Mouse (Mus musculus): ENCODE data around the gene Hmg20a. TPM values are rescaled to one million over a fixed set of nuclear protein-coding genes. Genes with fewer than 3 reads are reported as not detected.

The Hmg20a gene
- total and polyA plus RNA-seq, 3 experiments: 8.5 to 14.5 (median 13.6) TPM

- no peak overlapping the region for H3K4me3 ChIP-seq (replicated peaks in 1 of 3; ENCODE audit: low read depth in 2 of 3, low read length in 2 of 3, poor library complexity in 1 of 3)
- H3K79me2 ChIP-seq (replicated peaks; ENCODE audit: control insufficient read depth, extremely low read depth, insufficient read depth, poor library complexity, severe bottlenecking): no peaks in the 10 kb centered on the region
- no peak for DNase-seq (ENCODE audit: extremely low read depth)
- H3K27me3 ChIP-seq (replicated peaks): no peaks in the 10 kb centered on the region
- TF ChIP-seq NELFE (IDR thresholded peaks at IDR 0.05; ENCODE audit: low read depth, low read length) (no peak), MAX (IDR thresholded peaks at IDR 0.05; ENCODE audit: low read length) (no peak), POLR2A (IDR thresholded peaks at IDR 0.05; ENCODE audit: low read depth, low read length) (no peak), MXI1 (IDR thresholded peaks at IDR 0.05; ENCODE audit: low read depth, low read length) (no peak), ETS1 (conservative IDR thresholded peaks at IDR 0.05; ENCODE audit: low read depth, low read length) (no peak), BHLHE40 (IDR thresholded peaks at IDR 0.05; ENCODE audit: low read depth, low read length) (no peak), ZMIZ1 (IDR thresholded peaks at IDR 0.05; ENCODE audit: low read depth, low read length) (no peak), IRF4 (IDR thresholded peaks at IDR 0.05; ENCODE audit: low read depth, low read length) (no peak), PAX5 (IDR thresholded peaks at IDR 0.05; ENCODE audit: low read length) (no peak), MAFK (IDR thresholded peaks at IDR 0.05; ENCODE audit: insufficient replicate concordance, low read length) (no peak), POLR2AphosphoS2 (IDR thresholded peaks at IDR 0.05; ENCODE audit: low read depth, low read length) (no peak)
- no peak overlapping the region for H3K4me2 ChIP-seq (ENCODE audit: insufficient read depth, low read depth, poor library complexity, severe bottlenecking)
- peaks cover 9 to 47% of the 10 kb centered on the region in 2 experiments for H3K36me3 ChIP-seq (replicated peaks in 1 of 2; ENCODE audit: control insufficient read depth in 1 of 2, insufficient read depth in 1 of 2, low read length in 1 of 2)
- in situ Hi-C loops (cut with MboI; ENCODE audit: low pct_ligation_motif_present, low pct_unique_long_range_greater_than_20kb, low sequenced_read_pairs): no loop called here
- dilution Hi-C loops (cut with MboI; ENCODE audit: extremely low pct_ligation_motif_present, extremely low pct_unique_long_range_greater_than_20kb, low sequenced_read_pairs): no loop called here
- H3K9ac ChIP-seq (ENCODE audit: insufficient read depth, low read depth): no peak overlapping the region
- no peak overlapping the region for H3K27ac ChIP-seq (ENCODE audit: insufficient read depth, low read depth)
- H3K4me1 ChIP-seq (ENCODE audit: control insufficient read depth in 1 of 2, insufficient read depth in 2 of 2): no peaks in the 10 kb centered on the region
- no peaks in the 10 kb centered on the region for H3K9me3 ChIP-seq (replicated peaks; ENCODE audit: low read length)
Observed at GRCm38 (mm10) chr9:56469656-56470055, 51.2 kb downstream of the Hmg20a start.

- Histone ChIP-seq H3K79me2 (replicated peaks; ENCODE audit: control insufficient read depth, extremely low read depth, insufficient read depth, poor library complexity, severe bottlenecking) (no peaks in the 10 kb centered on the region), H3K27me3 (replicated peaks) (no peaks in the 10 kb centered on the region), H3K4me3 (replicated peaks in 1 of 3; ENCODE audit: low read depth in 2 of 3, low read length in 2 of 3, poor library complexity in 1 of 3) (no peak overlapping the region), H3K27ac (ENCODE audit: insufficient read depth, low read depth) (no peak overlapping the region), H3K4me2 (ENCODE audit: insufficient read depth, low read depth, poor library complexity, severe bottlenecking) (no peak overlapping the region), H3K9me3 (replicated peaks; ENCODE audit: low read length) (no peaks in the 10 kb centered on the region), H3K9ac (ENCODE audit: insufficient read depth, low read depth) (no peak overlapping the region), H3K36me3 (replicated peaks in 1 of 2; ENCODE audit: control insufficient read depth in 1 of 2, insufficient read depth in 1 of 2, low read length in 1 of 2) (peaks cover 12 to 51% of the 10 kb centered on the region in 2 experiments), H3K4me1 (ENCODE audit: control insufficient read depth in 1 of 2, insufficient read depth in 2 of 2) (no peaks in the 10 kb centered on the region)
- no peak for DNase-seq (ENCODE audit: extremely low read depth)
- TF ChIP-seq ZMIZ1 (IDR thresholded peaks at IDR 0.05; ENCODE audit: low read depth, low read length): no peak
- no peak for TF ChIP-seq SIN3A (IDR thresholded peaks at IDR 0.05; ENCODE audit: low read length)
- TF ChIP-seq MYC (IDR thresholded peaks at IDR 0.05; ENCODE audit: low read depth, low read length): no peak
- dilution Hi-C loops (cut with MboI; ENCODE audit: extremely low pct_ligation_motif_present, extremely low pct_unique_long_range_greater_than_20kb, low sequenced_read_pairs) (no loop called here), in situ Hi-C loops (cut with MboI; ENCODE audit: low pct_ligation_motif_present, low pct_unique_long_range_greater_than_20kb, low sequenced_read_pairs) (no loop called here)
Observed at GRCm38 (mm10) chr9:56470291-56470690, 51.9 kb downstream of the Hmg20a start.

DNA sequence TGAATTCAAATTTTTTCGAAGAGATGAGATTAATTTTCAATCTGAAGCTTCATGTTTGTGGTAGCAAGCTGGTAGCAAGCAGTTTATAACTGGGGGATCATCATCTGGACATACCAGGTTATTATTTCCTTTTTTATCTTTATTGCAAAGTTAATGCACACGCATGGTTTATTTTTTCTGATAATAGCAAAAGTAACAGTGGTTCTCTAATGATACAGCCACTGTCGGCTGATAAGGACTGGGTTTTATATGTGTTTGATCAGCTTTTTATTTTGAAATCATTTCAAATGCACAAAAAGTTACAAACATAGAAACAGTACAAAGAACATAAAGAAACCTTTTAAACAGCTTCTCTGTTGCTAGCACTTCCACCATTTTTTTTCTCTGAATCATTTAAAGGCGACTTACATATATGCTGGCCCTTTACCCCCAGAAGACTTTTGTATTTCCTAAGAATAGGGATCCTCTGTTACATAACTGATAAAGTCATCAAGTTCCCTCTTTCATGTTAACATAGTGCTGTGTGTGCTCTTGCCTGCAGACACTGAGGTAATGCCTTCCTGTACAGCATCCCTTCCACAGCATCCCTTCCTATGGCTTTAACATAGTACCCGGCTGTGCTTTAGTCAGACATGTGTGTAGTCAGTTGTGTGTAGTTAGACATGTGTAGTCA lies 60.7 kb downstream of the Hmg20a start:
- Histone ChIP-seq H3K4me3 (replicated peaks in 1 of 3; ENCODE audit: low read depth in 2 of 3, low read length in 2 of 3, poor library complexity in 1 of 3) (no peak overlapping the region), H3K4me1 (ENCODE audit: control insufficient read depth in 1 of 2, insufficient read depth in 2 of 2) (no peaks in the 10 kb centered on the region), H3K27ac (ENCODE audit: insufficient read depth, low read depth) (no peak overlapping the region), H3K79me2 (replicated peaks; ENCODE audit: control insufficient read depth, extremely low read depth, insufficient read depth, poor library complexity, severe bottlenecking) (no peaks in the 10 kb centered on the region), H3K9ac (ENCODE audit: insufficient read depth, low read depth) (no peak overlapping the region), H3K9me3 (replicated peaks; ENCODE audit: low read length) (no peaks in the 10 kb centered on the region), H3K36me3 (replicated peaks in 1 of 2; ENCODE audit: control insufficient read depth in 1 of 2, insufficient read depth in 1 of 2, low read length in 1 of 2) (peaks cover 29 to 49% of the 10 kb centered on the region in 2 experiments), H3K27me3 (replicated peaks) (no peaks in the 10 kb centered on the region), H3K4me2 (ENCODE audit: insufficient read depth, low read depth, poor library complexity, severe bottlenecking) (no peak overlapping the region)
- TF ChIP-seq MAX (IDR thresholded peaks at IDR 0.05; ENCODE audit: low read length) (no peak), CHD2 (IDR thresholded peaks at IDR 0.05; ENCODE audit: low read length) (no peak), KAT2A (IDR thresholded peaks at IDR 0.05; ENCODE audit: insufficient replicate concordance, low read length) (no peak), ZMIZ1 (IDR thresholded peaks at IDR 0.05; ENCODE audit: low read depth, low read length) (no peak), ETS1 (conservative IDR thresholded peaks at IDR 0.05; ENCODE audit: low read depth, low read length) (no peak), TCF12 (IDR thresholded peaks at IDR 0.05; ENCODE audit: low read depth, low read length) (no peak), MAFK (IDR thresholded peaks at IDR 0.05; ENCODE audit: insufficient replicate concordance, low read length) (no peak), ELF1 (IDR thresholded peaks at IDR 0.05; ENCODE audit: low read depth, low read length) (no peak)
- DNase-seq (ENCODE audit: extremely low read depth): no peak
- in situ Hi-C loops (cut with MboI; ENCODE audit: low pct_ligation_motif_present, low pct_unique_long_range_greater_than_20kb, low sequenced_read_pairs): no loop called here
- dilution Hi-C loops (cut with MboI; ENCODE audit: extremely low pct_ligation_motif_present, extremely low pct_unique_long_range_greater_than_20kb, low sequenced_read_pairs): no loop called here

Data from CH12.LX (cell line).